In genomic region chr17:59039754-59040153, GRCm38 (mm10) we compare ENCODE assay signal across 8 mouse cellular contexts. TPM values are rescaled to one million over a fixed set of nuclear protein-coding genes. Genes with fewer than 3 reads are reported as not detected.
A peak's percentile ranks its signal among the peaks of the same experiment; 100 is the strongest.
DNase-seq lines count a peak whose midpoint lies in the region; ATAC-seq and TF ChIP-seq lines count a peak whose summit lies in the region.

No protein-coding gene starts in this region.

- H3K4me3 ChIP-seq in heart, adult 2 months: no peak overlapping the region
- H3K4me3 ChIP-seq in forebrain, embryonic 15.5 days: no peak overlapping the region

- intact Hi-C loops in heart, adult 2 months (cut with DNase I): no loop called here

- no peak for TF ChIP-seq EP300 in heart, adult 2 months (IDR thresholded peaks at IDR 0.05; ENCODE audit: insufficient read depth, low read depth, low read length)

- peak; percentile 57 for ATAC-seq in forebrain, embryonic 15.5 days (replicated peaks)
- no peak for ATAC-seq in monocyte, adult 5-6 weeks (replicated peaks; ENCODE audit: insufficient number of reproducible peaks, low FRiP score, low TSS enrichment, poor library complexity, severe bottlenecking)
- no peak for ATAC-seq in inflammation-experienced regulatory T-cells, adult 6 months

- no peak overlapping the region for H3K9ac ChIP-seq in heart, adult 2 months (ENCODE audit: low read depth, low read length)
- H3K9ac ChIP-seq in forebrain, embryonic 15.5 days (replicated peaks): no peak overlapping the region

- no peak for DNase-seq in heart, adult 2 months
- no peak for DNase-seq in heart, adult 9 months (ENCODE audit: low spot score in 2 of 2)
- peak; percentile 15 for DNase-seq in right cerebral cortex, adult 18-20 months
- DNase-seq in right cerebral cortex, postnatal 36 days (ENCODE audit: low spot score in 2 of 2): no peak
- no peak for DNase-seq in lung, postnatal 4 days

- no peaks in the 10 kb centered on the region for H3K4me1 ChIP-seq in heart, adult 2 months (ENCODE audit: control insufficient read depth, insufficient read depth, low read length)
- no peaks in the 10 kb centered on the region for H3K4me1 ChIP-seq in forebrain, embryonic 15.5 days

- no peaks in the 10 kb centered on the region for H3K27me3 ChIP-seq in heart, adult 2 months (ENCODE audit: control insufficient read depth, insufficient read depth, low read length)
- no peaks in the 10 kb centered on the region for H3K27me3 ChIP-seq in forebrain, embryonic 15.5 days

- no peaks in the 10 kb centered on the region for H3K9me3 ChIP-seq in forebrain, embryonic 15.5 days

- TF ChIP-seq CTCF in heart, adult 2 months (IDR thresholded peaks at IDR 0.05): peak; percentile 49

- H3K36me3 ChIP-seq in heart, adult 2 months (ENCODE audit: control insufficient read depth, insufficient read depth, low read length): no peaks in the 10 kb centered on the region
- H3K36me3 ChIP-seq in forebrain, embryonic 15.5 days: no peaks in the 10 kb centered on the region

- H3K79me2 ChIP-seq in heart, adult 2 months (replicated peaks; ENCODE audit: control insufficient read depth, insufficient read depth, low read length): no peaks in the 10 kb centered on the region

- no peak overlapping the region for H3K27ac ChIP-seq in heart, adult 2 months
- no peak overlapping the region for H3K27ac ChIP-seq in forebrain, embryonic 15.5 days (replicated peaks)

- TF ChIP-seq POLR2A in heart, adult 2 months (IDR thresholded peaks at IDR 0.05; ENCODE audit: insufficient read depth, low read depth, low read length): no peak

- no peak overlapping the region for H3K4me2 ChIP-seq in forebrain, embryonic 15.5 days (replicated peaks)

- WGBS in heart, adult 2 months: 31% methylated on average over 5 of the region's 5 CpGs
- 34% methylated on average over 5 of the region's 5 CpGs for WGBS in forebrain, embryonic 15.5 days

RNA-seq across cellular contexts. Expression of gene Nudt12, which starts 26.6 kb away (rescaled TPM):
- 10 to 100 TPM; 14.6 to 16.9 TPM for total RNA-seq in heart, adult 2 months (2021)
- 4.5 and 10.6 TPM in 2 replicates for polyA plus RNA-seq in heart, adult 2 months (2012; rRNA removed)
- polyA plus RNA-seq in forebrain, embryonic 15.5 days (2015; fragmentation: Nextera tagmentation; extraction: Ambion mirVana): 2.7 and 3.6 TPM in 2 replicates
- not detected in 3 replicates for total RNA-seq in monocyte, adult 5-6 weeks (2017)
- under 1 TPM in 1 of 3 experiments, not detected in 2; 0.28 TPM for polyA plus RNA-seq in inflammation-experienced regulatory T-cells, adult 6 months (2017; shearing (Covaris generic))

RNA-seq across cellular contexts. Expression of gene Pdzph1, which starts 48.6 kb away (rescaled TPM):
- total RNA-seq in heart, adult 2 months (2021): not detected
- not detected in 2 replicates for polyA plus RNA-seq in heart, adult 2 months (2012; rRNA removed)
- 8.2 and 8.3 TPM in 2 replicates for polyA plus RNA-seq in forebrain, embryonic 15.5 days (2015; fragmentation: Nextera tagmentation; extraction: Ambion mirVana)
- total RNA-seq in monocyte, adult 5-6 weeks (2017): not detected in 3 replicates
- not detected for polyA plus RNA-seq in inflammation-experienced regulatory T-cells, adult 6 months (2017; shearing (Covaris generic))
